Mouse (Mus musculus): ENCODE data around the gene Usp43.

DNA sequence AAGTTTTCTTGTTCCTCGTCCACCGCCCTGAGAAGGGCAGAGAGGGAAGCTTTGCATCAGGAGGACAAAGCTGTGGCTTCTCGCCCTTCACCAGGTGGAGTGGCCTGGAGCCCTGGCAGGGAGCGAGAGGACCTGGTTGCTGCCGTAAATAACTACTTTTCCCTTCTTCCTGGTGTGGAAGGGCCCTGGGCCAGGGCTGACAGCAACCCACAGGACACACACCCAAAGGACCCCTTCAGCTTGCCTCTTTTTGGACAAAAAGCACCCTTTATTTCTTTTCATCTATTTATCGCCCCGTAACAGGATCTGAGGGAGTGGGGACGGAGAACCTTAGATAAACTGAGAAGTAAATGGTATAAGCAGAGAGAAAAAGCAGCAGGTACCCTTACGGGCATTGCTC, 63.4 kb downstream of the Usp43 start:
- TF ChIP-seq CTCF (IDR thresholded peaks at IDR 0.05; ENCODE audit: low read depth, low read length) (no peak), POLR2A (IDR thresholded peaks at IDR 0.05; ENCODE audit: extremely low read depth, insufficient read depth, low read length) (no peak)

All from liver, adult 2 months (tissue).